Comparison of ENCODE assay signal across 10 mouse cellular contexts in genomic region chr7:75613240-75613639, GRCm38 (mm10).
DNase-seq lines count a peak whose midpoint lies in the region; ATAC-seq and TF ChIP-seq lines count a peak whose summit lies in the region.
"Had no signal": no experiment of that assay in that cellular context is flagged by ENCODE, and none has a peak within 500 bp of the region (broad histone marks: within the 10 kb centered on the region; RNA-seq: fewer than 3 reads in every experiment).

No protein-coding gene starts in this region.

- H3K4me2 ChIP-seq in kidney, postnatal 0 days (ENCODE audit: low read length) = peak overlapping the region; percentile 24; the same call in 1 of the 2 replicates
- H3K4me2 ChIP-seq in kidney, embryonic 16.5 days (replicated peaks; ENCODE audit: low read depth, low read length) = no peak overlapping the region; the same call in 1 of the 2 replicates
- H3K4me2 ChIP-seq in liver, embryonic 16.5 days (ENCODE audit: low read depth, low read length) = peak overlapping the region; percentile 66
- H3K4me2 ChIP-seq: hindbrain, embryonic 14.5 days had no signal

- H3K27me3 ChIP-seq in kidney, postnatal 0 days (ENCODE audit: insufficient read depth, low read length) = no peaks in the 10 kb centered on the region
- H3K27me3 ChIP-seq in kidney, embryonic 16.5 days (ENCODE audit: insufficient read depth, low read length) = no peaks in the 10 kb centered on the region
- H3K27me3 ChIP-seq in heart, embryonic 10.5 days (ENCODE audit: insufficient read depth, poor library complexity, severe bottlenecking) = no peaks in the 10 kb centered on the region
- H3K27me3 ChIP-seq in liver, embryonic 16.5 days (ENCODE audit: control insufficient read depth, insufficient read depth, low read depth, low read length) = no peaks in the 10 kb centered on the region

- no peak for TF ChIP-seq CTCF in kidney, postnatal 0 days (IDR thresholded peaks at IDR 0.05; ENCODE audit: low read depth)

- H3K36me3 ChIP-seq in kidney, postnatal 0 days (ENCODE audit: insufficient read depth, low read length) = peaks cover 26% of the 10 kb centered on the region; the same call in 1 of the 2 replicates
- H3K36me3 ChIP-seq in kidney, embryonic 16.5 days (ENCODE audit: insufficient read depth, low read length) = peaks cover 44% of the 10 kb centered on the region
- H3K36me3 ChIP-seq in heart, embryonic 10.5 days = peaks cover 51% of the 10 kb centered on the region
- peaks cover 35% of the 10 kb centered on the region for H3K36me3 ChIP-seq in liver, embryonic 16.5 days (ENCODE audit: control insufficient read depth, insufficient read depth)

- no peaks in the 10 kb centered on the region for H3K4me1 ChIP-seq in kidney, postnatal 0 days (replicated peaks; ENCODE audit: insufficient read depth, low read length)
- peaks cover 24% of the 10 kb centered on the region for H3K4me1 ChIP-seq in kidney, embryonic 16.5 days (ENCODE audit: insufficient read depth, low read length)
- peaks cover 48% of the 10 kb centered on the region for H3K4me1 ChIP-seq in heart, embryonic 10.5 days
- H3K4me1 ChIP-seq in liver, embryonic 16.5 days (ENCODE audit: control insufficient read depth, low read depth, low read length) = peaks cover 51% of the 10 kb centered on the region

- H3K4me3 ChIP-seq in kidney, postnatal 0 days (replicated peaks; ENCODE audit: low read depth, low read length) = 0 out of 2 replicates have a peak overlapping the region, but pooled peaks have one; percentile 4
- H3K4me3 ChIP-seq in kidney, embryonic 16.5 days (ENCODE audit: low read length) = no peak overlapping the region
- peak overlapping the region; percentile 49 for H3K4me3 ChIP-seq in heart, embryonic 10.5 days
- peak overlapping the region; percentile 71 for H3K4me3 ChIP-seq in liver, embryonic 16.5 days (ENCODE audit: low read depth, low read length)

- no peaks in the 10 kb centered on the region for H3K9me3 ChIP-seq in kidney, postnatal 0 days (replicated peaks; ENCODE audit: low read length)
- no peaks in the 10 kb centered on the region for H3K9me3 ChIP-seq in kidney, embryonic 16.5 days (ENCODE audit: low read length)
- H3K9me3 ChIP-seq in heart, embryonic 10.5 days = no peaks in the 10 kb centered on the region
- no peaks in the 10 kb centered on the region for H3K9me3 ChIP-seq in liver, embryonic 16.5 days (replicated peaks; ENCODE audit: control insufficient read depth, low read length)

- H3K9ac ChIP-seq in kidney, postnatal 0 days (ENCODE audit: low read depth, low read length) = no peak overlapping the region
- no peak overlapping the region for H3K9ac ChIP-seq in kidney, embryonic 16.5 days (replicated peaks; ENCODE audit: low read length)
- H3K9ac ChIP-seq in liver, embryonic 16.5 days (ENCODE audit: low read depth, low read length) = peak overlapping the region; percentile 76
- H3K9ac ChIP-seq: hindbrain, embryonic 14.5 days had no signal

- 45% methylated on average over 5 of the region's 5 CpGs for WGBS in kidney, postnatal 0 days
- 54% methylated on average over 5 of the region's 5 CpGs for WGBS in kidney, embryonic 16.5 days
- WGBS in heart, embryonic 10.5 days = 39% methylated on average over 5 of the region's 5 CpGs
- WGBS in liver, embryonic 16.5 days (ENCODE audit: insufficient replicate concordance) = 12% methylated on average over 5 of the region's 5 CpGs

- no peak for DNase-seq in kidney, postnatal 0 days (ENCODE audit: low spot score)
- DNase-seq in Muller cell, postnatal 12 days (ENCODE audit: inconsistent ontology term) = peak; percentile 20
- no peak for DNase-seq in heart, embryonic 10.5 days (ENCODE audit: low spot score)
- DNase-seq in urinary bladder, postnatal 36 days (ENCODE audit: low spot score in 2 of 2) = no peak
- no peak for DNase-seq in thymus, postnatal 14 days
- no peak for DNase-seq in B cell, adult 2 months
- DNase-seq: cerebellum, postnatal 25 days had no signal

- H3K27ac ChIP-seq in kidney, postnatal 0 days = no peak overlapping the region
- H3K27ac ChIP-seq in kidney, embryonic 16.5 days (ENCODE audit: low read length) = no peak overlapping the region
- H3K27ac ChIP-seq in heart, embryonic 10.5 days = no peak overlapping the region; the same call in 1 of the 2 replicates
- H3K27ac ChIP-seq in liver, embryonic 16.5 days (ENCODE audit: low read length) = peak overlapping the region; percentile 61
- H3K27ac ChIP-seq: hindbrain, embryonic 14.5 days had no signal

- no peak for ATAC-seq in kidney, postnatal 0 days (replicated peaks; ENCODE audit: low FRiP score, low read depth)
- no peak for ATAC-seq in kidney, embryonic 16.5 days (ENCODE audit: low FRiP score, low TSS enrichment)
- 0 out of 2 replicates have a peak, but pooled peaks have one; percentile 4 for ATAC-seq in liver, embryonic 16.5 days (ENCODE audit: low read depth)
